Mouse (Mus musculus): Measurements from ENCODE around the gene Pigx.
A peak's percentile ranks its signal among the peaks of the same experiment; 100 is the strongest.

Pigx gene

GRCm38 (mm10) chr16:32042367-32042766 is 57.2 kb downstream of the Pigx start:
- H3K27me3 ChIP-seq (ENCODE audit: control insufficient read depth, insufficient read depth, low read length, poor library complexity, severe bottlenecking) = no peaks in the 10 kb centered on the region
- peaks cover 28% of the 10 kb centered on the region for H3K36me3 ChIP-seq (ENCODE audit: control insufficient read depth, insufficient read depth, low read length, poor library complexity, severe bottlenecking)
- peak; percentile 29 for DNase-seq (ENCODE audit: low read depth, low spot score)
